Comparison of ENCODE assay signal across 12 mouse cellular contexts in the genomic region with DNA sequence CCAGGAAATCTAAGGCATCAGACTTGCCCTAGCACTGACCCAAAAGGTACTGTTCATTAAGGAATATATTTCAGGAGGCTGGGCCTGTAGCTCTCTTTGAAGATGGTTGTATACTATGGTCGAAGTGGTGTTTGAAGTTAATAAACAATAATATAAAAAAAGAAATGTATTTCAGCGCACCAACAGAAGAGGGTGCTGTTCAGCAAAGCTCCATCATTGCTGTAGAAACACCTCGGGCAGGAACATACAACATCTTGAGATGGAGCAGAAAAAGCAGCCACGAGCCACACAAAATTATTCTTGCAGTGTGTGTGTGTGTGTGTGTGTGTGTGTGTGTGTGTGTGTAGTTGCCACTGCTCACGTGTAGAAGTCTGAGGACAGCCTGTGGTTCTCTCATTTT. TPM values are rescaled to one million over a fixed set of nuclear protein-coding genes. Genes with fewer than 3 reads are reported as not detected.
A peak's percentile ranks its signal among the peaks of the same experiment; 100 is the strongest.
DNase-seq lines count a peak whose midpoint lies in the region; ATAC-seq and TF ChIP-seq lines count a peak whose summit lies in the region.
"Had no signal": no experiment of that assay in that cellular context is flagged by ENCODE, and none has a peak within 500 bp of the region (broad histone marks: within the 10 kb centered on the region; RNA-seq: fewer than 3 reads in every experiment).

No protein-coding gene starts in this region.

- H3K4me3 ChIP-seq in embryonic facial prominence, embryonic 11.5 days (ENCODE audit: low read depth, low read length), result no peak overlapping the region
- no peak overlapping the region for H3K4me3 ChIP-seq in embryonic facial prominence, embryonic 10.5 days
- H3K4me3 ChIP-seq in liver, postnatal 0 days (ENCODE audit: low read depth, low read length), result no peak overlapping the region
- no peak overlapping the region for H3K4me3 ChIP-seq in liver, embryonic 11.5 days (ENCODE audit: low read depth, low read length)
- H3K4me3 ChIP-seq: neural tube, embryonic 15.5 days had no signal

- TF ChIP-seq CTCF in liver, postnatal 0 days (IDR thresholded peaks at IDR 0.05; ENCODE audit: low read depth), result peak; percentile 60
- peak; percentile 43 for TF ChIP-seq CTCF in Patski (IDR thresholded peaks at IDR 0.05)

- H3K9ac ChIP-seq in embryonic facial prominence, embryonic 11.5 days (replicated peaks; ENCODE audit: low read length), result no peak overlapping the region
- H3K9ac ChIP-seq in liver, postnatal 0 days (replicated peaks), result no peak overlapping the region
- no peak overlapping the region for H3K9ac ChIP-seq in liver, embryonic 11.5 days (ENCODE audit: low read depth, low read length)
- H3K9ac ChIP-seq: neural tube, embryonic 15.5 days had no signal

- H3K4me2 ChIP-seq in embryonic facial prominence, embryonic 11.5 days (ENCODE audit: low read depth, low read length), result no peak overlapping the region
- H3K4me2 ChIP-seq in liver, postnatal 0 days (ENCODE audit: low read depth, low read length), result no peak overlapping the region
- H3K4me2 ChIP-seq in liver, embryonic 11.5 days, result no peak overlapping the region
- H3K4me2 ChIP-seq: neural tube, embryonic 15.5 days had no signal

- H3K27me3 ChIP-seq in embryonic facial prominence, embryonic 11.5 days (ENCODE audit: control insufficient read depth, insufficient read depth, low read length), result no peaks in the 10 kb centered on the region
- no peaks in the 10 kb centered on the region for H3K27me3 ChIP-seq in embryonic facial prominence, embryonic 10.5 days (replicated peaks; ENCODE audit: low read depth, poor library complexity, severe bottlenecking)
- no peaks in the 10 kb centered on the region for H3K27me3 ChIP-seq in liver, postnatal 0 days (ENCODE audit: insufficient read depth, low read length)
- no peaks in the 10 kb centered on the region for H3K27me3 ChIP-seq in liver, embryonic 11.5 days (replicated peaks; ENCODE audit: control insufficient read depth, insufficient read depth, low read length)
- no peaks in the 10 kb centered on the region for H3K27me3 ChIP-seq in Patski
- H3K27me3 ChIP-seq: neural tube, embryonic 15.5 days had no signal

- in situ Hi-C loops in Patski (cut with MboI; ENCODE audit: low pct_unique_long_range_greater_than_20kb), result no loop called here

- H3K4me1 ChIP-seq in embryonic facial prominence, embryonic 11.5 days (ENCODE audit: control insufficient read depth, insufficient read depth, low read length), result no peaks in the 10 kb centered on the region; the same call in 1 of the 2 replicates
- no peaks in the 10 kb centered on the region for H3K4me1 ChIP-seq in embryonic facial prominence, embryonic 10.5 days
- H3K4me1 ChIP-seq in liver, postnatal 0 days (ENCODE audit: insufficient read depth), result peaks cover 7% of the 10 kb centered on the region; the same call in 1 of the 2 replicates
- H3K4me1 ChIP-seq in liver, embryonic 11.5 days (replicated peaks; ENCODE audit: control insufficient read depth, insufficient read depth, low read length), result no peaks in the 10 kb centered on the region
- H3K4me1 ChIP-seq: neural tube, embryonic 15.5 days had no signal

- no peaks in the 10 kb centered on the region for H3K9me3 ChIP-seq in embryonic facial prominence, embryonic 11.5 days (replicated peaks; ENCODE audit: control insufficient read depth, low read length)
- no peaks in the 10 kb centered on the region for H3K9me3 ChIP-seq in embryonic facial prominence, embryonic 10.5 days
- no peaks in the 10 kb centered on the region for H3K9me3 ChIP-seq in liver, postnatal 0 days (ENCODE audit: low read length)
- H3K9me3 ChIP-seq in liver, embryonic 11.5 days (ENCODE audit: control insufficient read depth, low read length), result no peaks in the 10 kb centered on the region
- H3K9me3 ChIP-seq: neural tube, embryonic 15.5 days had no signal

- no peaks in the 10 kb centered on the region for H3K36me3 ChIP-seq in embryonic facial prominence, embryonic 11.5 days (replicated peaks; ENCODE audit: control insufficient read depth, insufficient read depth, low read depth, low read length)
- peaks cover 3% of the 10 kb centered on the region; the same call in 1 of the 2 replicates for H3K36me3 ChIP-seq in embryonic facial prominence, embryonic 10.5 days (replicated peaks)
- no peaks in the 10 kb centered on the region for H3K36me3 ChIP-seq in liver, postnatal 0 days (replicated peaks; ENCODE audit: insufficient read depth, low read length)
- no peaks in the 10 kb centered on the region for H3K36me3 ChIP-seq in liver, embryonic 11.5 days (ENCODE audit: control insufficient read depth, insufficient read depth, low read length)
- H3K36me3 ChIP-seq: neural tube, embryonic 15.5 days had no signal

- 61% methylated on average over 5 of the region's 5 CpGs for WGBS in embryonic facial prominence, embryonic 11.5 days
- WGBS in embryonic facial prominence, embryonic 10.5 days, result 66% methylated on average over 5 of the region's 5 CpGs
- WGBS in liver, postnatal 0 days (ENCODE audit: insufficient replicate concordance), result 38% methylated on average over 5 of the region's 5 CpGs
- 56% methylated on average over 5 of the region's 5 CpGs for WGBS in liver, embryonic 11.5 days

- DNase-seq in embryonic facial prominence, embryonic 11.5 days (ENCODE audit: low spot score), result peak; percentile 39
- no peak for DNase-seq in embryonic facial prominence, embryonic 10.5 days (ENCODE audit: low spot score)
- no peak for DNase-seq in liver, postnatal 0 days
- DNase-seq in liver, embryonic 11.5 days (ENCODE audit: low spot score), result no peak
- DNase-seq in Patski (ENCODE audit: low read depth, low spot score), result no peak
- peak; percentile 63 for DNase-seq in naive thymus-derived CD4-positive, alpha-beta T cell, adult 2 months (ENCODE audit: low read depth)
- no peak for DNase-seq in embryo, embryonic 10.5 days (ENCODE audit: low spot score)
- no peak for DNase-seq in heart, adult 18-20 months
- DNase-seq: heart, adult 11 months had no signal

- POLR2A ChIA-PET in Patski (lab: Charles Lee), result no interaction called here

- CTCF ChIA-PET in Patski (lab: Charles Lee), result interaction anchor here (0.7 to 1.7 kb wide), 5 partner anchors 9 to 192 kb away, joined by 3 to 8 read pairs (median 4); no protein-coding TSS in a partner anchor

- no peak overlapping the region for H3K27ac ChIP-seq in embryonic facial prominence, embryonic 11.5 days (replicated peaks; ENCODE audit: low read depth, low read length)
- no peak overlapping the region for H3K27ac ChIP-seq in embryonic facial prominence, embryonic 10.5 days (replicated peaks)
- H3K27ac ChIP-seq in liver, postnatal 0 days (ENCODE audit: low read depth), result no peak overlapping the region
- H3K27ac ChIP-seq in liver, embryonic 11.5 days (ENCODE audit: low read depth, low read length), result no peak overlapping the region
- H3K27ac ChIP-seq: macrophage; neural tube, embryonic 15.5 days had no signal

- no peak for TF ChIP-seq EP300 in liver, postnatal 0 days (IDR thresholded peaks at IDR 0.05; ENCODE audit: low read depth)

- ATAC-seq in embryonic facial prominence, embryonic 11.5 days (replicated peaks; ENCODE audit: insufficient number of reproducible peaks, low FRiP score, low TSS enrichment, low read depth), result no peak
- no peak for ATAC-seq in liver, postnatal 0 days
- no peak for ATAC-seq in liver, embryonic 11.5 days (replicated peaks; ENCODE audit: low FRiP score)
- no peak for ATAC-seq in Patski
- ATAC-seq: inflammation-experienced regulatory T-cells, adult 6 months had no signal

RNA-seq across cellular contexts. Expression of gene Dnajc6, which starts 25.9 kb away (rescaled TPM):
- polyA plus RNA-seq in embryonic facial prominence, embryonic 11.5 days (2014; fragmentation: Nextera tagmentation; extraction: Ambion mirVana), result 1.9 and 2.9 TPM in 2 replicates
- polyA plus RNA-seq in embryonic facial prominence, embryonic 10.5 days (2016; fragmentation: Nextera tagmentation; extraction: Ambion mirVana), result 1.5 and 1.6 TPM in 2 replicates
- polyA plus RNA-seq in liver, postnatal 0 days (2015; fragmentation: Nextera tagmentation; extraction: Ambion mirVana), result 0.16 and 0.22 TPM in 2 replicates
- 0.14 and 0.22 TPM in 2 replicates for polyA plus RNA-seq in liver, embryonic 11.5 days (2014; fragmentation: Nextera tagmentation; extraction: Ambion mirVana)
- 0.33 TPM for polyA plus RNA-seq in Patski (2021)
- total RNA-seq in heart, adult 18-20 months (2021), result under 1 TPM; 0.51 to 0.74 TPM
- polyA plus RNA-seq: macrophage had no signal

RNA-seq across cellular contexts. Expression of gene Ak4, which starts 51.5 kb away (rescaled TPM):
- polyA plus RNA-seq in embryonic facial prominence, embryonic 11.5 days (2014; fragmentation: Nextera tagmentation; extraction: Ambion mirVana), result 7.1 and 7.5 TPM in 2 replicates
- polyA plus RNA-seq in embryonic facial prominence, embryonic 10.5 days (2016; fragmentation: Nextera tagmentation; extraction: Ambion mirVana), result 25.0 and 32.2 TPM in 2 replicates
- 27.1 and 31.3 TPM in 2 replicates for polyA plus RNA-seq in liver, postnatal 0 days (2015; fragmentation: Nextera tagmentation; extraction: Ambion mirVana)
- 14.8 and 17.0 TPM in 2 replicates for polyA plus RNA-seq in liver, embryonic 11.5 days (2014; fragmentation: Nextera tagmentation; extraction: Ambion mirVana)
- 8.8 TPM for polyA plus RNA-seq in Patski (2021)
- total RNA-seq in heart, adult 18-20 months (2021), result 10 to 100 TPM; 31.6 to 40.8 TPM

Comparison
In these comparisons a context has a peak if more than half of its experiments do, and no peak if none do; other contexts are left out.
1. DNase-seq: peak in embryonic facial prominence, embryonic 11.5 days (single experiment) and naive thymus-derived CD4-positive, alpha-beta T cell, adult 2 months (single experiment); none in embryonic facial prominence, embryonic 10.5 days (single experiment), liver, postnatal 0 days (single experiment), liver, embryonic 11.5 days (single experiment), Patski (single experiment), embryo, embryonic 10.5 days (single experiment) and heart, adult 18-20 months (0 of 2).